Mouse (Mus musculus) thymus, postnatal 14 days (tissue): ENCODE data around the gene G430095P16Rik.

Source experiments
- DNase-seq: peaks from one replicate; pipeline ENCODE4 v3.0.0; 2021

G430095P16Rik gene

GRCm38 (mm10) chr8:84724683-84725082 lies 1.9 kb downstream of the G430095P16Rik start:
- peak; percentile 31 for DNase-seq

DNA sequence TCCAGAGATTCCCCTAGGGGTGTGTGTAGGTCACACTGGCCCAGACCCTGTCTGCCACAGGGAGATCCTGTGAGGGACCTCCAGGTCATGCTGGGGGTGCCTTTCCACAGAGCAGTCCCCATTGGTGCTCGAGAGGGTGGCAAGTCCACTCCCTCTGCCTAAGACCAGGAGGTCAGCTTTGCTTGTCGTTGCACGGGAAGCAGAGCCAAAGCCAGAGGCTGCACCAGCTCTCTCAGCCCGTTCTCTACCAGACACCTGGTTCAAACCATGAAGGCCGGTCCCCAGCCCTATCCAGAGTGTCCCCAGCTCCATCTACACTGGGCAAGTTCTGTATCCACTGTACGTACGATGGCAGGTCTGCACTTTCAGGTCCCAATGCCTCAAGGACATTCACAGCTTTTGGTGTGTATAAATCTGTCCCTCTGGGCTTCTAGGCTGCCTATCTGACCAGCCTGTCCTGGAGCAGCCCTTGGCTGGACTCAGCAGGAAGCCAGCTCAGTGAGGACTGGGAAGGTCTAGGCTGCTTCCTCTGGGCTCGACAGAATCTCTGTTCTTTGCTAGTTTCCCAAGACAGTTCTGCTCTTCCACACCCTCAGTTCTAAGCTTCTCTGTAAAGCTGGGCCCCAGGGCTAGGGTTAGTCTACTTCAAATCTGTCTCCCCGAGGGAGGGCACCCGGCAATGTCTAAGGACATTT lies 2.6 kb downstream of the G430095P16Rik start:
- no peak for DNase-seq

DNA sequence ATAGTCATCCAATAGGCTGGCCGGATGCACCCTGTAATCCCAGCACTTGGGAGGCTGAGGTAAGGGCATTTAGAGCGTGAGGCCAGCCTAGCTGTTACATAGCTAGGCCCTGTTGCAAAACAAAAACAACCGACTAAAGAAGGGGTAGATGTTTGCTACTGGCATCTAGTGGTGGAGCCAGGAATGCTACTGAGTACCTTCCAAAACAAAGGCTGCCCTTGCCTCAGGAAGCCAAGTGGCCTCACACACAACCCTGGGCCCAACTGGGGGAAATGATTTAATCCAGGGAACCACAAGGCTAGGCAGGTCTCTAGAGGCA lies 3.1 kb downstream of the G430095P16Rik start:
- DNase-seq, result no peak

DNA sequence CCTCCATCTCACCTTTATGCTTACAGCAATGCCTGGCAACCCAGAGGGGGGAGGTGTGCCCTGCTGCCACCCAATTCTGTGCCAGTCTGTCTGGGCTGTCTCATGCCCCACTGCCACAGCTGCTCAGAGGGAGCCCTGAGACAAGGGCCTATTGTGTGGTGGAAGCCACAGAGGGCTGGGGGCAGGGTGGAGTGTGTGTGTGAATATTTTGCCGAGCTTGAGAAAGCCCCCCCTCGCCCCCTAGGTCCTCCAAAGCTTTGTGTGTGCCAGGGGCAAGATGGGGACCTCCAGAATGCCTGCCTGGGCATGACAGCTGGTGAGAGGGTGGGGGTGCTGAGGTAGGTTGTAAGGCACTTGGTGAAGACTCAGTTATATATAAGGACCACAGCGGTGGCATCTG lies 5.7 kb downstream of the G430095P16Rik start:
- DNase-seq, result no peak

GRCm38 (mm10) chr8:84729921-84730362 lies 7.1 kb downstream of the G430095P16Rik start:
- DNase-seq, result no peak

- DNase-seq, result no peak
These were observed 7.9 kb downstream of the G430095P16Rik start for GRCm38 (mm10) chr8:84730541-84731370.

DNA sequence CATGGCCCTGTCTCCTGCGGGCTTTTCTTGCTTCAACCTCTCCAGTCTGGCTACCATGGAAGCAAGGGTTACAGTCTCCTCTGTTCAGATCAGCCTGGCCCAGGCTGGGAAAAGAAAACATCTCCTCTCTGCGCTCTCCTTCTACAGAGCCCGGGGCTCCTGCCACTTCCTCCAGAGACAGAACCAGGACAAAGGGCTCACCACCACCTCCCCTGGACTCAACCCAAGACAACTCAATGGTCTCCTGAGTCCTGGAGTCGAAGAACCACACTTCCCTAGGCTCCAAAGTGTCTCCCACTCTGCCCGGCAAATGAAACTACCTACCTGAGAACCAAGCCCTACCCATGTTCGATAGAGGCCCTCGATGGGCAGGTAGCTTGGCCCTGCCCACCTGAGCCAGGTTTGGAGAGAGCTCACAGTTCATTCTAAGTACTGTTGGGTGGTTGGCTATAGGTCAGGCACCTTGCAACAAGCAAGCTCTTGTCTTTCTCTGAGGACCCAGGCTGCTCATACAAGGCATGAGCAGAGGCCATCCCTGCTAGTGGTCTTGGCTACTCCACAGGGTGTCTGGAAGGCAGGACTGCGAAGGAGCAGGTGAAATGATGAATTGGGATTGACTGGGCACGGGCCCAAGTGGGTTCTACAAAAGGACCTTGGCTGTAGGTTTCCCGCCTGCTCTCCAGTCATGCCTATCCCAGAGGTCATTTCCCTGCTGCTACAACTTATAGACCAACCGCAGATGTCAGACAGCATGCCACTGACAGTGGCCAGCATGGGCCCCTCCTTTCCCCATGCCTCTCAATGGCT lies 8.8 kb downstream of the G430095P16Rik start:
- no peak for DNase-seq

DNA sequence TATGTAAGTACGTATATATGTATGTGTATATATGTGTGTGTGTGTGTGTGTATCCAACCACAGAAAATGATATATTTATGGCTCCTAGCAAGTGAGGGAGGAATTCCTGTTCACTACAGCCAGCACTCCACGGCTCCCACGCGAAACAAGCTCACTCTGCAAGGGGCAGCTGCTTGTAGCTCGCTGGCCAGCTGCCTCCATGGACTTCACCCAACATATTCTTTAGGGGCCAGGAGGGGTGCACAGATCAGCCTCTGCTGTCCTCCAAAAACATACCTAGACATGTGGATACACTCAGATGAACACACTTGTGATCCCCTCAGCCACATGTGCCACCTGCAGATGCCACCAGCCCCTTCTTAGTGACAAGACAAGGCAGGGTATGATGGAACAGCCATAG lies 9.7 kb downstream of the G430095P16Rik start:
- DNase-seq, result no peak

- DNase-seq, result no peak
These were observed 10.2 kb downstream of the G430095P16Rik start for GRCm38 (mm10) chr8:84732996-84733395.

DNA sequence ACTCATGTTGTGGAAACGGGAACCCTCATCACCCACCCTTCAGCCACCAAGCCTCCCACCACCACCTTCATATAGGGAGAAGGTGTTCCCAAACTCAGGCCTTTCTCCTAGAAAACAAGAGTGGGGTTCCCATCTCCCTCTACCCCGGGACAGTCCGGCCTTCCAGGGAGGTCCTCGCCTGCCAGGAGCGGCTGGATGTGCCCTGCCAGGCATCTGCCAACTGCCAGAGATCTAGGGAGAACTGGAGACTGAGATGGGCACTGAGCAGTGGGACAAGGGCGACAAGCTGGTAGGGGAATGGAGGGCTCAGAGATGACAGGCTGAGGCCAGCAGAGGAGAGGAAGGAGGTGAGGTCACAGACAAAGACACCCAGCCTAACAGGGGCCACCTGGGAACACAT lies 11.2 kb downstream of the G430095P16Rik start:
- no peak for DNase-seq

DNA sequence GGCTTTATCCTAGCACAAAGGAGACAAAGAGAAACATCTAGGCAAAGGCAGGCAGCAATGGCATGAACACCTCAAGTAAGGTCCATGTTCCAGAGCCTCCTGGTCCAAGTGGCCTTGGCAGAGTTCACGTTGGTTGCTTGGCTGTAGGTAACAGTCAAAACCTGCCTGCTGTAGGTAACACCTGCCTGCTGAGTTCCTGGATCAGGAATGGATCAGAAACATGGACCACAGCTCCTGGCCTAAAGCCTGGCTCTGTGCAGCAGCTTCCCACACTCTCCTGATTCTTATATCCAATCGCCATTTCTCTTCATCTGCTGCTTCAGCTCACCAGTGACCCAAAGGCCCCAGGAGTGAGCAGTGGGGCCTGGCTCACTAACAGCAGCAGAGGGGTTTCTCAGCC lies 11.9 kb downstream of the G430095P16Rik start:
- no peak for DNase-seq

DNA sequence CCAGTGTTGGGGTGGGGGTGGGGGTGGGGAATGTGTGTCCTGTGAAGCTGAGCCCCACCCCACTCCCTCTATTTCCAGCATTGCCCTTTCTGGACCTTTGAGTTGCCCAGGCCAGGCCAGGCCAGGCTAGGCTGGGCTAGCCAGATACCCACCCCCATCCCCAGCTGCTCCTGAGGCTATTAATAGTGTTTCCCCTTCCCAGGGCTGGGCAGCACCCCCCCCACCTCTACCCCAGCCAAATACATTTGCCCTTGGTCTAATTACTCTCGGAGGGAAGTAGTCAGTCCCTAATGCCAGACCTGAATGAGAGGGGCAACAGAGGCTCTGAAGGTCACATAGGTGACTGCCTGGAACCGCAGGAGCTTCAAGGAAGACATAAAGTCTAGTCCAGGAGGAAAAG lies 12.8 kb downstream of the G430095P16Rik start:
- DNase-seq, result no peak

DNA sequence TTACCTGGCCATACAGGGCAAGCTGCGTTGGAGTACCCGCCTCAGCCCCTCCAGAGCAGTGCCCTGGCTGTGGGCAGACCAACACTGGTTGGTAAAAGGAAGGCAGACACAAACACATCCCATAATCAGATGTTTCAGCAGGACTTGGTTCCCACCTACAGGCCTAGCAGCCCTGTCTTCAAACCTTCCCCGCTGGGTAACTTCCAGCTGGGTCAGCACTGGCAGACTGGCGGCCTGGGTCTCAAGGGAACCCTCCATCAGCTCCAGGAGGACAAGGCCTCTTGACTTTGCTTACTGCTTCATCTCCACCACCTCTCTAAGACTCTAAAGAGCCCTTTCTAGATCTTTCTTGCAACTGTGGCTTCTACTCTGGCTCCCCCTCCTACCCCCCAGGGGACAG lies 13.7 kb downstream of the G430095P16Rik start:
- DNase-seq, result no peak

DNA sequence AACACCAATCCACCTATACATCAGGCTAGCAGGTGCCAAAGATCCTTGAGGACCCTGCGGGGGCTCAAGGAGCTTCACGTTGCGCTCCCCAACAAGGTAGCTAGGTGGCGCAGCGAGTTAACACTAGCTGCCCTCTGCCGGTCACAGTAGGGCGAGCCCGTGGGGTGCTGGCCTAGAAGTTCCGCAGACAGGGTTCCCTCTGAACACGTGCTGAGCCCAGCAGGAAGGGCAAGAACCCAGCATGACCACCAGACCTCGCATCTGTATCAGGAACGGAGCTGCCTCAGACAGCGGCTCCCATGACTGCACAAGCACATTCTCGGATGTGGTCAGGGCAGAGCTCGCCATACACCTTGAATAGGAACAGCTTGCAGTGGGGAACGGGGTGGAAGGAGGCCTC lies 14.8 kb downstream of the G430095P16Rik start:
- DNase-seq, result peak; percentile 88

DNA sequence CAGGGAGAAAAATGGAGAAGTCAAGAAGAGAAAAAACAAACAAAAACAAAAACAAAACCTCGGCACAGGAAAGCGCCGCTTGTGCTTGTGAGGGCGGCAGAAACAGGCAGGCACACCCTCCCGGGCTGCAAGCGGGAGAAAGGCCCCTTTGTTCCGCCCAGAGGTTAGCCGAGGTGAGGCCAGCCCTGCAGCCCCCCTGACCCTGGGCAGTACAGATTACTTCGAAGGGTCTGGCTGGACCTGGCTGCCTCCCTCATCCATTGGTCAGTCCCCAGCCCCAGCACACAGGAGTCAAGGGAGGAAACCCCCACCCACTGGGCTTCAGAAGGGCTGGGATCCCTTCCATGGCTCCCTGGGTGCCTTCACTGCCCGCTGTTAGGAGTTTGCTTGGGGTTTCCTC lies 15.5 kb downstream of the G430095P16Rik start:
- no peak for DNase-seq

- DNase-seq, result no peak
These were observed 16.1 kb downstream of the G430095P16Rik start for GRCm38 (mm10) chr8:84738715-84739400.

GRCm38 (mm10) chr8:84739401-84739742 lies 16.6 kb downstream of the G430095P16Rik start:
- no peak for DNase-seq

GRCm38 (mm10) chr8:84740895-84741843 lies 18.4 kb downstream of the G430095P16Rik start:
- no peak for DNase-seq

DNA sequence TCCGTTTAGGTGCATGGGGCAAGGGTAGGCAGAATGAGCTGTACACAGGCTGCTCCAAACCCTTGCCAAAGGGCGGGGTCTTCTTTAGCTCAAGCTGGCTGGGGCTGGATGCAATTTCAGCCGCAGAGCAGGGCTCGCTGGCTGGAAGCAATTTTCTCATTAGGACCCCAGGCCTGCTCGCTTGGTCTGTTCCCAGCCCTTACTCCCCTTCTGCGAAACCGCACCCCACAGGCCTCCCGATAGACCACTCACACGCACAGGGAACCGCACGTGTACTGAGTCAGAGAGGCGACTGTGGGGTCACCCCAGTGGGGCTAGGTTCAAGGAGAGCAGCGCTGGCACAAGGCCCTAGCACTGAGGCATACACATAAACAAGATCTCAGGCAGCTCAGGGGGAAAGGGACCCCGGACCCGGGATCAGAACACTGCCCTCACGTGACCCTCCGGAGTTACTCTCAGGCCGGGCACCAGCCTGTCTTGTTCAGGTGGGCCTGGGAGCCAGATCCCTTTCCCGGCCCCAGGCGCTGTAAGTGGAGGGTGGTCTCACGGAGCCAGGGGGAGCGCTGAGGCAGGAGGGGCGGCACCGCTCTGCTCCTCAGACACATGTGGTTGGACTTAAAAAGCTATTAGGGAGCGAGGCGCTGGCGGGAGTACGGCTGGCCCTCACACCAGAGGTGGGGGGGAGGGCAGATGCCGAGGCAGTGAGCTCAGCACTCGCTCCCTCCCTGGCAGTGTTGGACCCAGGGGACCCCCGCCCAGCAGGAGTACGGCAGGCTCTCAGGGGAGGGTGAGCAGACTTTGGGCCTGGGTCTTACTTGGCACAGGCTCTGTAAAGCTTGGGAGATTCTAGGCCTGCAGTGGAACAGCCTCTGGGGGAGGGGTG lies 19.6 kb downstream of the G430095P16Rik start:
- DNase-seq, result no peak

DNA sequence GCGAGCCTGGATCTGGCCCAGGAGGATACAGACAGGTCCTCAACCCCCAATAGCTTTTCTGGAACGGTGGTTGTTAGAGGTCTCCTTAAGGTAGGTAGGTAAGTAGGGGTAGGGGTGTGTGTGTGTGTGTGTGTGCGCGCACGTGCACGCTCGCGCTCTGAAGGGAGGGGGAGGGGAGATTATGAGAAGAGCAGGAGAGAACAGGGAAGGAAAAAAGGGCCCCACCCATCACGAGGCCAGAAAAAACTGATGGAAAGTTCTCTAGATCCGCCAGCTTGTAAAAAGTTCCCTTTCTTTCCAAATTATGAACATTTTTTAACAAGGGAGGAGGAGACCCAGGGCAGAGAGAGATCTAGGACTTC lies 20.2 kb downstream of the G430095P16Rik start:
- DNase-seq, result no peak
